Mouse (Mus musculus): ENCODE data around the gene Grin2a. TPM values are rescaled to one million over a fixed set of nuclear protein-coding genes. Genes with fewer than 3 reads are reported as not detected.
A peak's percentile ranks its signal among the peaks of the same experiment; 100 is the strongest.

Grin2a gene
- polyA plus RNA-seq, 2 experiments = not detected

DNA sequence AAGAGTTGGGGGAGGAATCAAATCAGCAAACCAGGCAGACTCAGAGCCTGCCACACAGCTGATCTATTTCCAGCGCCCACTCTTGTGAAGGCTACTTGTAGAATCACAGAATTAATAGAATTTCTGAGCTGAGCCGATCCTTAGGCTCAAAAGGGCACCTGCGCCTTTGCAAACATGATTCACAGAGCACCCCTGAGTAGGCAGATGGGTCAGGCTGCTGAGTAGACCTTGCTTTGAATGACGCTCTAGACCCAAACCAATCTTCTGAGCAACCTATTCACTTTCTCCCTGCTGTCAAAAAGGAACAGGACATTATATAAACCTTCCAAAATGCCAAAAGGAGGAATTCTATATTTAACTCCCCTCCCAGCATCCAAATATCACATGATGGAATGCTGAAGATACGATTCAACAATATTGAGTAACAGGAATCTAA is 41.9 kb downstream of the Grin2a start:
- no peaks in the 10 kb centered on the region for H3K9me3 ChIP-seq (ENCODE audit: control insufficient read depth, low read length)
- DNase-seq (ENCODE audit: low read depth in 3 of 3, low spot score in 3 of 3) = no peak
- TF ChIP-seq CTCF (IDR thresholded peaks at IDR 0.05; ENCODE audit: low read depth) (no peak), EP300 (IDR thresholded peaks at IDR 0.05; ENCODE audit: low read depth) (no peak)
- 59% methylated on average over 5 of the region's 5 CpGs for WGBS (ENCODE audit: insufficient replicate concordance)
- H3K27ac ChIP-seq = no peak overlapping the region
- H3K27me3 ChIP-seq (ENCODE audit: control insufficient read depth, insufficient read depth, low read length) = no peaks in the 10 kb centered on the region
- H3K4me2 ChIP-seq (ENCODE audit: low read depth) = no peak overlapping the region
- no peaks in the 10 kb centered on the region for H3K36me3 ChIP-seq (replicated peaks; ENCODE audit: control insufficient read depth, insufficient read depth, low read depth)
- H3K9ac ChIP-seq (replicated peaks) = no peak overlapping the region
- no peak overlapping the region for H3K4me3 ChIP-seq (ENCODE audit: insufficient read depth in 1 of 2, low read depth in 2 of 2, low read length in 2 of 2)
- H3K4me1 ChIP-seq (replicated peaks; ENCODE audit: control insufficient read depth in 2 of 2, insufficient read depth in 2 of 2, low read length in 1 of 2) = no peaks in the 10 kb centered on the region
- ATAC-seq (ENCODE audit: insufficient read depth) = no peak

GRCm38 (mm10) chr16:9949250-9949649 is 46.1 kb downstream of the Grin2a start:
- no peak overlapping the region for H3K4me3 ChIP-seq (ENCODE audit: insufficient read depth in 1 of 2, low read depth in 2 of 2, low read length in 2 of 2)
- H3K36me3 ChIP-seq (replicated peaks; ENCODE audit: control insufficient read depth, insufficient read depth, low read depth) = no peaks in the 10 kb centered on the region
- H3K27me3 ChIP-seq (ENCODE audit: control insufficient read depth, insufficient read depth, low read length) = no peaks in the 10 kb centered on the region
- ATAC-seq (ENCODE audit: insufficient read depth) (no peak), DNase-seq (ENCODE audit: low read depth in 3 of 3, low spot score in 3 of 3) (no peak)
- no peak overlapping the region for H3K4me2 ChIP-seq (ENCODE audit: low read depth)
- no peaks in the 10 kb centered on the region for H3K9me3 ChIP-seq (ENCODE audit: control insufficient read depth, low read length)
- no peak overlapping the region for H3K9ac ChIP-seq (replicated peaks)
- H3K4me1 ChIP-seq (replicated peaks; ENCODE audit: control insufficient read depth in 2 of 2, insufficient read depth in 2 of 2, low read length in 1 of 2) = no peaks in the 10 kb centered on the region
- H3K27ac ChIP-seq = no peak overlapping the region
- TF ChIP-seq EP300 (IDR thresholded peaks at IDR 0.05; ENCODE audit: low read depth) = no peak
- no peak for TF ChIP-seq CTCF (IDR thresholded peaks at IDR 0.05; ENCODE audit: low read depth)
- WGBS (ENCODE audit: insufficient replicate concordance) = 44% methylated on average over 3 of the region's 3 CpGs

DNA sequence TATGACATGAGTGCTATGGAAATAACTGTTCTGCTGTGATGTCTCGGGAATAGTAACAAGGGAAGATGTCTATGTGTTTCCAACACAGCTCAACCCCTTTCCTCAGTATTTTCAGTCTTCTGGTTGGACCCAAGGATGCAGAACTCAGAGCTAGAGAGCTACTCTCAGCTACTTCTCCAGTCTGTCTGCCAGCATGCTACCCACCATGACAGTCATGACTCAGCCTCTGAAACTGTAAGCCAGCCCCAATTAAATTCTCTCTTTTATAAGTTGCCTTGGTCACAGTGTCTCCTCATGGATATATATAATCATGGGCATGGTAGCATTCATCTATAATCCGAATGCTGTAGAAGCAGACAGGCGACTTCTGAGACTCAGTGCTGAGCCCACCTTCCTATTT is 47.9 kb downstream of the Grin2a start:
- Histone ChIP-seq H3K36me3 (replicated peaks; ENCODE audit: control insufficient read depth, insufficient read depth, low read depth) (no peaks in the 10 kb centered on the region), H3K27me3 (ENCODE audit: control insufficient read depth, insufficient read depth, low read length) (no peaks in the 10 kb centered on the region), H3K4me3 (ENCODE audit: insufficient read depth in 1 of 2, low read depth in 2 of 2, low read length in 2 of 2) (no peak overlapping the region), H3K9ac (replicated peaks) (no peak overlapping the region), H3K9me3 (ENCODE audit: control insufficient read depth, low read length) (no peaks in the 10 kb centered on the region), H3K4me1 (replicated peaks; ENCODE audit: control insufficient read depth in 2 of 2, insufficient read depth in 2 of 2, low read length in 1 of 2) (no peaks in the 10 kb centered on the region), H3K27ac (no peak overlapping the region), H3K4me2 (ENCODE audit: low read depth) (no peak overlapping the region)
- WGBS (ENCODE audit: insufficient replicate concordance) = 49% methylated on average over 3 of the region's 3 CpGs
- ATAC-seq (ENCODE audit: insufficient read depth) (no peak), DNase-seq (ENCODE audit: low read depth in 3 of 3, low spot score in 3 of 3) (no peak)
- no peak for TF ChIP-seq CTCF (IDR thresholded peaks at IDR 0.05; ENCODE audit: low read depth)
- TF ChIP-seq EP300 (IDR thresholded peaks at IDR 0.05; ENCODE audit: low read depth) = no peak

- WGBS (ENCODE audit: insufficient replicate concordance) = 53% methylated on average over 5 of the region's 5 CpGs
- Histone ChIP-seq H3K36me3 (replicated peaks; ENCODE audit: control insufficient read depth, insufficient read depth, low read depth) (no peaks in the 10 kb centered on the region), H3K4me1 (replicated peaks; ENCODE audit: control insufficient read depth in 2 of 2, insufficient read depth in 2 of 2, low read length in 1 of 2) (no peaks in the 10 kb centered on the region), H3K4me2 (ENCODE audit: low read depth) (no peak overlapping the region), H3K9ac (replicated peaks) (no peak overlapping the region), H3K27ac (no peak overlapping the region), H3K9me3 (ENCODE audit: control insufficient read depth, low read length) (no peaks in the 10 kb centered on the region), H3K27me3 (ENCODE audit: control insufficient read depth, insufficient read depth, low read length) (no peaks in the 10 kb centered on the region), H3K4me3 (ENCODE audit: insufficient read depth in 1 of 2, low read depth in 2 of 2, low read length in 2 of 2) (no peak overlapping the region)
- DNase-seq (ENCODE audit: low read depth in 3 of 3, low spot score in 3 of 3) (no peak), ATAC-seq (ENCODE audit: insufficient read depth) (no peak)
- TF ChIP-seq CTCF (IDR thresholded peaks at IDR 0.05; ENCODE audit: low read depth) (no peak), EP300 (IDR thresholded peaks at IDR 0.05; ENCODE audit: low read depth) (no peak)
Measured at GRCm38 (mm10) chr16:9944836-9945235, 50.5 kb downstream of the Grin2a start.

- no peaks in the 10 kb centered on the region for H3K36me3 ChIP-seq (replicated peaks; ENCODE audit: control insufficient read depth, insufficient read depth, low read depth)
- DNase-seq (ENCODE audit: low read depth in 3 of 3, low spot score in 3 of 3) (no peak), ATAC-seq (ENCODE audit: insufficient read depth) (no peak)
- WGBS (ENCODE audit: insufficient replicate concordance) = 34% methylated on average over 8 of the region's 8 CpGs
- no peaks in the 10 kb centered on the region for H3K4me1 ChIP-seq (replicated peaks; ENCODE audit: control insufficient read depth in 2 of 2, insufficient read depth in 2 of 2, low read length in 1 of 2)
- no peaks in the 10 kb centered on the region for H3K27me3 ChIP-seq (ENCODE audit: control insufficient read depth, insufficient read depth, low read length)
- no peak overlapping the region for H3K4me3 ChIP-seq (ENCODE audit: insufficient read depth in 1 of 2, low read depth in 2 of 2, low read length in 2 of 2)
- H3K27ac ChIP-seq = no peak overlapping the region
- no peaks in the 10 kb centered on the region for H3K9me3 ChIP-seq (ENCODE audit: control insufficient read depth, low read length)
- no peak overlapping the region for H3K4me2 ChIP-seq (ENCODE audit: low read depth)
- H3K9ac ChIP-seq (replicated peaks) = no peak overlapping the region
- TF ChIP-seq CTCF (IDR thresholded peaks at IDR 0.05; ENCODE audit: low read depth) (peak; percentile 29; the same call in 1 of the 2 replicates), EP300 (IDR thresholded peaks at IDR 0.05; ENCODE audit: low read depth) (no peak)
Measured at GRCm38 (mm10) chr16:9941306-9941930, 53.9 kb downstream of the Grin2a start.

Data from liver, embryonic 14.5 days (tissue).